Mouse (Mus musculus) lung, embryonic 16.5 days (tissue): ENCODE measurements around the gene Arid2. TPM values are rescaled to one million over a fixed set of nuclear protein-coding genes. Genes with fewer than 3 reads are reported as not detected.
"Not testable (repeated sequence)": the region's sequence is repeated elsewhere in the genome, so short reads cannot be mapped to it uniquely, and the experiment has no call there.

Source experiments
- ATAC-seq: fragments of 200-750 bp; cut with Nextera tagmentation; 2 replicates; pipeline ENCODE4 v1.8.0; 2017; ENCODE audit warnings: low read depth, mild to moderate bottlenecking, moderate library complexity
- H3K27ac ChIP-seq: fragments of 300-500 bp; sonication (generic); 2 replicates; pipeline ENCODE4 v1.5.1; 2014; ENCODE audit warnings: mild to moderate bottlenecking, control low read depth, low read length
- H3K27me3 ChIP-seq: fragments of 300-500 bp; sonication (generic); 2 replicates; pipeline ENCODE4 v1.6.1; 2014; ENCODE audit warnings: low read depth, low read length, mixed read lengths; ENCODE audit not compliant: control insufficient read depth, insufficient read depth
- H3K36me3 ChIP-seq: fragments of 300-500 bp; sonication (generic); 2 replicates; pipeline ENCODE4 v1.6.1; 2014; ENCODE audit warnings: low read length; ENCODE audit not compliant: control insufficient read depth, insufficient read depth
- H3K4me1 ChIP-seq: fragments of 300-500 bp; sonication (generic); replicated peaks from 2 replicates; pipeline ENCODE4 v1.6.1; 2014; ENCODE audit warnings: low read length, mixed read lengths; ENCODE audit not compliant: control insufficient read depth, insufficient read depth
- H3K4me2 ChIP-seq: fragments of 300-500 bp; sonication (generic); 2 replicates; pipeline ENCODE4 v1.6.1; 2014; ENCODE audit warnings: low read depth, low read length, control low read depth
- H3K4me3 ChIP-seq: fragments of 300-500 bp; sonication (generic); 2 replicates; pipeline ENCODE4 v1.5.1; 2014; ENCODE audit warnings: mild to moderate bottlenecking, low read length, control low read depth
- H3K9ac ChIP-seq: fragments of 300-500 bp; sonication (generic); 2 replicates; pipeline ENCODE4 v1.6.1; 2014; ENCODE audit warnings: low read length, control low read depth
- H3K9me3 ChIP-seq: fragments of 300-500 bp; sonication (generic); 2 replicates; pipeline ENCODE4 v1.6.1; 2016; ENCODE audit warnings: low read length; ENCODE audit not compliant: control insufficient read depth
- WGBS: fragments of 180-500 bp; shearing (Covaris S2); extraction: QIAGEN DNeasy Blood & Tissue Kit; methylation state at CpG from one replicate; pipeline ENCODE4 v1.1.7; 2014; 5-methylcytosine and 5-hydroxymethylcytosine counted together
- polyA plus RNA-seq: library from polyadenylated mRNA; unstranded; fragments of >200 nt; fragmentation: Nextera tagmentation; extraction: Ambion mirVana; gene quantifications from 2 replicates; pipeline ENCODE4 v1.2.1, GENCODE M21; 2015

Gene Arid2
- polyA plus RNA-seq, 1 experiment from 2014 or later, result 21.5 TPM

- Histone ChIP-seq H3K27ac (no peak overlapping the region), H3K9me3 (no peaks in the 10 kb centered on the region), H3K36me3 (peaks cover 15% of the 10 kb centered on the region), H3K27me3 (no peaks in the 10 kb centered on the region), H3K4me3 (no peak overlapping the region), H3K9ac (no peak overlapping the region), H3K4me2 (no peak overlapping the region), H3K4me1 (no peaks in the 10 kb centered on the region)
- WGBS, result 76% methylated on average over 4 of the region's 4 CpGs
- no peak for ATAC-seq
Observed at GRCm38 (mm10) chr15:96406253-96406652, 118.9 kb downstream of the Arid2 start.

- WGBS, result 50% methylated on average over 2 of the region's 2 CpGs
- no peak overlapping the region for H3K4me2 ChIP-seq
- no peaks in the 10 kb centered on the region for H3K4me1 ChIP-seq
- no peak overlapping the region for H3K9ac ChIP-seq
- peaks cover 17% of the 10 kb centered on the region for H3K36me3 ChIP-seq
- H3K9me3 ChIP-seq, result no peaks in the 10 kb centered on the region
- H3K27me3 ChIP-seq, result no peaks in the 10 kb centered on the region
- no peak for ATAC-seq
- H3K27ac ChIP-seq, result no peak overlapping the region
- H3K4me3 ChIP-seq, result no peak overlapping the region
Observed at GRCm38 (mm10) chr15:96407151-96407550, 119.8 kb downstream of the Arid2 start.

GRCm38 (mm10) chr15:96408717-96409121 lies 121.4 kb downstream of the Arid2 start:
- H3K9ac ChIP-seq, result no peak overlapping the region
- peaks cover 20% of the 10 kb centered on the region for H3K36me3 ChIP-seq
- H3K4me2 ChIP-seq, result no peak overlapping the region
- no peaks in the 10 kb centered on the region for H3K4me1 ChIP-seq
- 0 out of 2 replicates have a peak, but pooled peaks have one; percentile 28 for ATAC-seq
- WGBS, result 86% methylated on average over 6 of the region's 6 CpGs
- no peak overlapping the region for H3K4me3 ChIP-seq
- no peak overlapping the region for H3K27ac ChIP-seq
- H3K27me3 ChIP-seq, result no peaks in the 10 kb centered on the region
- no peaks in the 10 kb centered on the region for H3K9me3 ChIP-seq

- Histone ChIP-seq H3K4me2 (no peak overlapping the region), H3K9me3 (no peaks in the 10 kb centered on the region), H3K9ac (no peak overlapping the region), H3K4me3 (no peak overlapping the region), H3K27me3 (no peaks in the 10 kb centered on the region), H3K36me3 (peaks cover 66% of the 10 kb centered on the region), H3K4me1 (no peaks in the 10 kb centered on the region), H3K27ac (no peak overlapping the region)
- ATAC-seq, result no peak
- WGBS, result 94% methylated on average over 12 of the region's 12 CpGs
Observed at GRCm38 (mm10) chr15:96418161-96418560, 130.8 kb downstream of the Arid2 start.

- no peak overlapping the region for H3K9ac ChIP-seq
- H3K36me3 ChIP-seq, result peaks cover 56% of the 10 kb centered on the region
- no peak overlapping the region for H3K4me2 ChIP-seq
- no peaks in the 10 kb centered on the region for H3K4me1 ChIP-seq
- WGBS, result 94% methylated on average over 8 of the region's 8 CpGs
- no peaks in the 10 kb centered on the region for H3K9me3 ChIP-seq
- no peaks in the 10 kb centered on the region for H3K27me3 ChIP-seq
- ATAC-seq, result no peak
- no peak overlapping the region for H3K4me3 ChIP-seq
- H3K27ac ChIP-seq, result no peak overlapping the region
Observed at GRCm38 (mm10) chr15:96419920-96420319, 132.6 kb downstream of the Arid2 start.

GRCm38 (mm10) chr15:96434202-96434601 lies 146.9 kb downstream of the Arid2 start:
- 100% methylated on average over 1 of the region's 1 CpGs for WGBS
- no peak for ATAC-seq
- Histone ChIP-seq H3K9ac (no peak overlapping the region), H3K9me3 (0 out of 2 replicates have a peak, but pooled peaks cover 2% of the 10 kb centered on the region), H3K27ac (no peak overlapping the region), H3K27me3 (no peaks in the 10 kb centered on the region), H3K4me2 (no peak overlapping the region), H3K36me3 (peaks cover 39% of the 10 kb centered on the region), H3K4me1 (no peaks in the 10 kb centered on the region), H3K4me3 (no peak overlapping the region)

GRCm38 (mm10) chr15:96441480-96441879 lies 154.2 kb downstream of the Arid2 start:
- 62% methylated on average over 3 of the region's 6 CpGs for WGBS
- not testable (repeated sequence) for H3K4me2 ChIP-seq, H3K9ac ChIP-seq, H3K4me1 ChIP-seq, H3K9me3 ChIP-seq, H3K4me3 ChIP-seq, ATAC-seq, H3K27me3 ChIP-seq, H3K27ac ChIP-seq
- peaks cover 18% of the 10 kb centered on the region for H3K36me3 ChIP-seq

GRCm38 (mm10) chr15:96446785-96447184 lies 159.5 kb downstream of the Arid2 start:
- H3K36me3 ChIP-seq, result peaks cover 20% of the 10 kb centered on the region
- no peak overlapping the region for H3K27ac ChIP-seq
- H3K4me2 ChIP-seq, result no peak overlapping the region
- no peaks in the 10 kb centered on the region for H3K4me1 ChIP-seq
- H3K27me3 ChIP-seq, result no peaks in the 10 kb centered on the region
- H3K4me3 ChIP-seq, result no peak overlapping the region
- H3K9ac ChIP-seq, result no peak overlapping the region
- no peak for ATAC-seq
- no peaks in the 10 kb centered on the region for H3K9me3 ChIP-seq
- 84% methylated on average over 10 of the region's 10 CpGs for WGBS

GRCm38 (mm10) chr15:96448656-96449299 lies 161.5 kb downstream of the Arid2 start:
- Histone ChIP-seq H3K4me1 (no peaks in the 10 kb centered on the region), H3K4me3 (no peak overlapping the region), H3K4me2 (no peak overlapping the region), H3K27me3 (no peaks in the 10 kb centered on the region), H3K9ac (no peak overlapping the region), H3K27ac (no peak overlapping the region), H3K9me3 (no peaks in the 10 kb centered on the region), H3K36me3 (peaks cover 13% of the 10 kb centered on the region; the same call in 1 of the 2 replicates)
- ATAC-seq, result no peak
- 83% methylated on average over 7 of the region's 7 CpGs for whole genome bisulfite sequencing
